Mouse (Mus musculus): Measurements from ENCODE around the gene Frmd4b.

DNA sequence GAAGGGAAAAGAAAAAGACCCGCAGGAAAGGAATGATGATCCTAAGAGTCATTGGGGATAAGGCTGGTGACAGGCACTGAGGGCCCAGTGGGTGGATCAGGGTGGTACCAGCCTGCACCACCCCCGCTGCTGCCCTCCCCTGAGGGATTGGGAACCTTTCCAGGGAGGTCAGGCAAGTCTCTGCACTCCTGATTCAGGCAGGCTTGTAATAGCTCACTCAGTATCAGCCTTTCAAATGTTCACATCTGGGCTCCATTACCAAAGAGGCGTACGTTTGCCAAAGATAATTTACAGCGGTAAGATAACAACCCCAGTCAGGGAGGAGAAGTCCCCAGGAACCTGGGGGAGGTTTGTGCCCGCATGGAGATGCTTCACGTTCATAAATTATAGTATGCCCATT lies 212.0 kb downstream of the Frmd4b start:
- TF ChIP-seq CTCF (IDR thresholded peaks at IDR 0.05; ENCODE audit: control insufficient read depth, insufficient read depth, low read length): no peak
- no peak for TF ChIP-seq POLR2A (IDR thresholded peaks at IDR 0.05; ENCODE audit: borderline replicate concordance, control insufficient read depth, low read depth, low read length)

Data from bone marrow, adult 2 months (tissue).